Mouse (Mus musculus) forelimb bud, embryonic 11.5 days (tissue): ENCODE data around the gene Opn1mw.
"Not testable (repeated sequence)": the region's sequence is repeated elsewhere in the genome, so short reads cannot be mapped to it uniquely, and the experiment has no call there.

ENCODE experiments used
- DNase-seq: peaks from one replicate; pipeline ENCODE4 v3.0.0-alpha.2; 2012; ENCODE audit warnings: low read depth, low spot score

Opn1mw gene

GRCm38 (mm10) chrX:74127164-74127563 is at the start of gene Opn1mw:
Opn1mw (plus strand) TSS chrX:74127464.
- no peak for DNase-seq

- no peak for DNase-seq
These were observed 42.9 kb upstream of the Opn1mw start for GRCm38 (mm10) chrX:74084276-74084837.

- DNase-seq, result peak; percentile 81
These were observed 42.2 kb upstream of the Opn1mw start for GRCm38 (mm10) chrX:74084946-74085498.

- DNase-seq, result peak; percentile 96
These were observed 41.6 kb upstream of the Opn1mw start for GRCm38 (mm10) chrX:74085601-74086038.

GRCm38 (mm10) chrX:74095130-74095529 is 32.1 kb upstream of the Opn1mw start:
- DNase-seq, result no peak

- DNase-seq, result no peak
These were observed 23.6 kb upstream of the Opn1mw start for GRCm38 (mm10) chrX:74103457-74104188.

GRCm38 (mm10) chrX:74105916-74106315 is 21.3 kb upstream of the Opn1mw start:
- DNase-seq, result no peak

GRCm38 (mm10) chrX:74108747-74109146 is 18.5 kb upstream of the Opn1mw start:
- no peak for DNase-seq

GRCm38 (mm10) chrX:74114036-74114435 is 13.2 kb upstream of the Opn1mw start:
- no peak for DNase-seq

- DNase-seq, result peak; percentile 19
These were observed 11.8 kb upstream of the Opn1mw start for GRCm38 (mm10) chrX:74115511-74115910.

GRCm38 (mm10) chrX:74124975-74125374 is 2.3 kb upstream of the Opn1mw start:
- no peak for DNase-seq

GRCm38 (mm10) chrX:74135263-74135662 is 8.0 kb downstream of the Opn1mw start, which contains the start of gene Mecp2:
Mecp2 (minus strand) TSS chrX:74135363.
- DNase-seq, result not testable (repeated sequence)

- no peak for DNase-seq
These were observed 40.5 kb downstream of the Opn1mw start, which contains the start of gene Tex28 for GRCm38 (mm10) chrX:74167738-74168137. Tex28 (minus strand) TSS chrX:74167838.

GRCm38 (mm10) chrX:74176959-74177358 is 49.7 kb downstream of the Opn1mw start, which contains the start of gene Tktl1:
Tktl1 (plus strand) TSS chrX:74177259.
- DNase-seq, result no peak
